Mouse (Mus musculus): Measurements from ENCODE around the gene Glis3. TPM values are rescaled to one million over a fixed set of nuclear protein-coding genes. Genes with fewer than 3 reads are reported as not detected.

Glis3 gene
- total RNA-seq (2021): 1 to 10 TPM; 6.5 to 6.7 TPM
- long read RNA-seq, experiment 1, partial matches to known transcripts: 0 of 3 reads
- long read RNA-seq, experiment 1, other reads (novel, unspliced or antisense): 2 of 3 reads
- long read RNA-seq, experiment 2, full-length matches to known transcripts: 1 of 4 reads
- long read RNA-seq, experiment 2, partial matches to known transcripts: 0 of 4 reads
- long read RNA-seq, experiment 2, other reads (novel, unspliced or antisense): 3 of 4 reads

DNA sequence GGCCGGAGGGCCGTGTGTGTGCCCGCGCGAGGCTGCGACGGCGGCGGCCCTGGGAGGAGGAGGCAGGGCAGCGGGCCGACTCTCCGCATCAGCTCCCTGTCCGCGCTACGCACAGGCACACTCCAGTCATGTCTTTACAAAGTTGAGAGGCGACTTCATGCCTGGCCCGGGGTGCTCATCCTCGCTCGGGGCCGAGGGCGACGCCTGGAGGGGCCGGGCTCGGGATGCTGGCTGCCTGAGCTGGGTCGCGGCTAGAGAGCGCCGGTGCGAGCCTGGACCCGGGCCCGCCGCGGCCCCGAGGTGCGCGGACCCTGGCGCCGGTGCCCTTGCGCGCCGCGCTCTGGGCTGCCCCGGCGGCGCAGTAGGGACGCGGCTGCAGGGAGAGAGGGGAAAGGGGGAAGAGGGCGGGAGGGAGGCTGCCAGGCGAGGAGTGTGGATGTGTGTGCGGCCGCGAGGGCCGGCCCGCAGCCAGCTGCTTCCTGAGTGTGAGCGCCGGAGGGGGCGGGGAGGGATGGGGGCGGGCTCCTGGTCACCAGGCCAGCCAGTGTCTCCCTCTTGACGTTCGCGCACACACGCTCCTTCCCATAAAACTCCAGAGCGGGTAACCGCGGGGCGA, at the start of gene Glis3:
Gene Glis3 (minus strand): TSS at position 302 of the 616 bp plus-strand sequence.
- peak; percentile 22 to 33 for DNase-seq (ENCODE audit: extremely low spot score in 1 of 2, low spot score in 2 of 2)

DNA sequence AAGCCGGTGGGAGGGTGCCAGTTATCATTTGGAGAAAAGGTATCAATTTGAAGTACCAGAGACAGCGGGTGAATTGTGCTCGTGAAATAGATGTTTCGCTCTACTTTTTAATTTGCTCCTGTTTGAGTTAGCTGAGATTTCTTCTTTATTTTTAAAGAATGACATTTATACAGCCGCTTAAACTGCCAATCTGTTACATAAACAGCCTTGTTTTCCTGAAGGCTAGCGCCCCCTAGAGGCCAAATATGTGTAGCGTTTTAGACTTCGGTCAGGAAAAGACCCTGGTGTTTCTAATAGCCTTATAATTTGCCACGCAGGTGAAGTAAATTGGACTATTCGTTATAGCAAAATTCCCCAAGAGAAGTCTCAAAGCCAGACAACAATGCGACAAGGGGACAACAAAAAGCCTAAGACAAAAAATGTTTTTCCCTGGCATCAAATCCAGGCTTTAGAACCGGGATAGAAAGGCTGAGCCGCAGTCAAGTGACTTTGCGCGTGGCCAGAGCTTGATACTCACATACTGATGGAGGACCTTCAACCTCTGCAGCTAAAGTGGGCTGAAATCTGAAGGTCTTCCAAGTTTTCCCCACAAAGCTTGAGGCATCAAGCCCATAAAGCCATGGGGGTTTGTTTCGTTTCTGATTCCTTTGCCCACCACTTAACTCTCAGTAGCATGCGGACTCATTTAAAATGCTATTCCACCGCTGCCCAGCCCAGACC, 46.4 kb upstream of the Glis3 start:
- DNase-seq (ENCODE audit: extremely low spot score in 1 of 2, low spot score in 2 of 2): peak; percentile 74 to 78
- intact Hi-C loops (cut with DNase I): loop anchor here (10.0 kb wide), 3 partner anchors 182 to 1282 kb away; no protein-coding TSS in a partner anchor
- H3K27ac ChIP-seq: peak overlapping the region; percentile 69; the same call in 1 of the 2 replicates
- peak overlapping the region; percentile 47 for H3K4me3 ChIP-seq
- peak; percentile 98 for TF ChIP-seq CTCF (IDR thresholded peaks at IDR 0.05)

More for the DNA sequence above, at the start of gene Glis3:
- TF ChIP-seq CTCF (IDR thresholded peaks at IDR 0.05): no peak
- intact Hi-C loops (cut with DNase I): no loop called here
- peak within 1 kb of the TSS; percentile 59 for H3K4me3 ChIP-seq
- H3K27ac ChIP-seq: 0 out of 2 replicates have a peak within 1 kb of the TSS, but pooled peaks have one; percentile 11

GRCm38 (mm10) chr19:28724641-28725040, 44.8 kb upstream of the Glis3 start:
- intact Hi-C loops (cut with DNase I): loop anchor here (10.0 kb wide), 3 partner anchors 180 to 1280 kb away; no protein-coding TSS in a partner anchor
- DNase-seq (ENCODE audit: extremely low spot score in 1 of 2, low spot score in 2 of 2): no peak
- H3K27ac ChIP-seq: no peak overlapping the region
- H3K4me3 ChIP-seq: no peak overlapping the region
- TF ChIP-seq CTCF (IDR thresholded peaks at IDR 0.05): no peak

GRCm38 (mm10) chr19:28722626-28723025, 42.7 kb upstream of the Glis3 start:
- no peak overlapping the region for H3K27ac ChIP-seq
- DNase-seq (ENCODE audit: extremely low spot score in 1 of 2, low spot score in 2 of 2): no peak
- intact Hi-C loops (cut with DNase I): loop anchor here (10.0 kb wide), 3 partner anchors 178 to 1278 kb away; no protein-coding TSS in a partner anchor
- no peak overlapping the region for H3K4me3 ChIP-seq
- TF ChIP-seq CTCF (IDR thresholded peaks at IDR 0.05): no peak

DNA sequence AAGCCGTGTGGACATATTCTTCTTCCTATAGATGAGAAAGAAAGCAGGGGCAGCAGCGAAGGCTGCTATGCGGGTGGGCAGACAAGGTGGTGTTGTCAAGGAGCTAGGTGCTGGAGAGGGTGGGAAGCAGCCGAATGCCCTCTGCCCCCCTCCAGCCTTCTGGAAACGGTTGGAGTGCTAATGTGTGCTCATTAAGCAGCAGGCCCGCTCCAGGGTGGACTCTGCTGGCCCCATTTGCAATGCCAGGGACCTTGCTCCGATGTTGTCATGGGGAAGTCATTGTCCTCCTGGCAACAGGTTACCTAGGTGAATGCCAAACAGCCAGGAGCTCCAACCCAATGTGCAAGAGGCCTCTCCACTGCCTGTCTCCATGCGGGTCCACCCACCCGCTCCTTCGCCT, 42.0 kb upstream of the Glis3 start:
- no peak for DNase-seq (ENCODE audit: extremely low spot score in 1 of 2, low spot score in 2 of 2)
- no peak overlapping the region for H3K4me3 ChIP-seq
- H3K27ac ChIP-seq: no peak overlapping the region
- TF ChIP-seq CTCF (IDR thresholded peaks at IDR 0.05): no peak
- intact Hi-C loops (cut with DNase I): loop anchor here (10.0 kb wide), 3 partner anchors 177 to 1277 kb away; no protein-coding TSS in a partner anchor

DNA sequence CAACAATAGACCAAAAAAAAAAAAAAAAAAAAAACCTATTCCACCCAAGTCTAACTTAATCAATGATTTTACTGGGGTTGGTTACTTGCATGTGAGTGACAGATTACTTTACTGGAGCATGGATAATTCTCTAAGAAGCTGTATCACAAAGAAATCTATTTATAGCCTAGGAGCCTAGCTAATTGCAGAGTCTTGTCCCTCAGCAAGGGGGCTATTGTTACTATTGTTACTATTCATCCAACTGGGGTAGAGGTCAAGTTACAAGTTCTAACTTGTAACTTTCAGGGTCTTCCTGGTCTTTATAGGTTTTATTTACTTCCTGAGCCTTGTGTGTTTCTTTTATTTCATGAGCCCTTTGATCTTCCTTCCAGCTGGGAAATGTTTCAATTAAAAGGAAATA, 40.1 kb upstream of the Glis3 start:
- no peak for TF ChIP-seq CTCF (IDR thresholded peaks at IDR 0.05)
- DNase-seq (ENCODE audit: extremely low spot score in 1 of 2, low spot score in 2 of 2): no peak
- intact Hi-C loops (cut with DNase I): loop anchor here (10.0 kb wide), 3 partner anchors 175 to 1275 kb away; no protein-coding TSS in a partner anchor

DNA sequence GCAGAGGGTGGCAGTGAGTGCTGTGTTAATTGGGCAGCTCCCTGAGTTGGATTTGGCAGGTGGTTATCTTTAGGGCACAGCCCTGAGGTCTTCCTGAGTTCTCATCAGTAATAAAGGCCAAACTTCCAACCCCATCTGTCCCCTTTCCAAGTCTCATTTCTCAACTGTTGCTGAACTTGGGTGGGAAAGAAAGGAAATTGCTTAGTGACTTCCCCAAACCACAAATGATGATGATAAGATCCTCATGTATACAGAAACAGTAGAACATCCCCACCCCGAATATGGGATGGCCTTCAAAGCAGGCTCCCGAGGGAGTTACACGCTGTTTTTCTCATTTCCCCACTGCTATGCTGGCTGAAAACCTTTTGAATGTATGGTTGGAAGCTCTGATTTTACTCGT, 34.8 kb upstream of the Glis3 start:
- intact Hi-C loops (cut with DNase I): no loop called here
- H3K4me3 ChIP-seq: no peak overlapping the region
- DNase-seq (ENCODE audit: extremely low spot score in 1 of 2, low spot score in 2 of 2): no peak
- TF ChIP-seq CTCF (IDR thresholded peaks at IDR 0.05): no peak
- no peak overlapping the region for H3K27ac ChIP-seq

More for the DNA sequence above, 40.1 kb upstream of the Glis3 start:
- H3K27ac ChIP-seq: no peak overlapping the region
- no peak overlapping the region for H3K4me3 ChIP-seq

DNA sequence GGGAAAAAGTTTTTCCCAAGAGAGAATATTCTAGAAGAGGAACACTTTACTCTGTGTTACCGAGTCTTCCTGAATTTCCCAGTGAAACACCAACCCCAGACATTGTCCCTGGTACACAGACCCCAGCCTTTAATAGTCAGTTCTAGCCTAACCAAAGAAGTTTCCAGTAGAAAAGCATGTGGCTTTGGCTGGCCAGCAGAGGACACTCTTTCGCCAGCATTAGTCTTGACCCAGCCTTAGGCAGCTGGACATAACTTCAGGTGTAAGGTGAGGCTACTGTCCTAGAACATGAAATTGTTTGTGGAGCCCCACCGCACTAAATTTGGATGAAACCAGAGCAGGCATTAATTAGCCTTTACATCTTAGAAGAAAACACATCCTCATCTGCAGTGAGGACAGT, 17.8 kb upstream of the Glis3 start:
- Histone ChIP-seq H3K4me3 (no peak overlapping the region), H3K27ac (no peak overlapping the region)
- no peak for DNase-seq (ENCODE audit: extremely low spot score in 1 of 2, low spot score in 2 of 2)
- TF ChIP-seq CTCF (IDR thresholded peaks at IDR 0.05): peak; percentile 39
- intact Hi-C loops (cut with DNase I): loop anchor here (2.0 kb wide), 1 partner anchor 61 kb away; no protein-coding TSS in a partner anchor

DNA sequence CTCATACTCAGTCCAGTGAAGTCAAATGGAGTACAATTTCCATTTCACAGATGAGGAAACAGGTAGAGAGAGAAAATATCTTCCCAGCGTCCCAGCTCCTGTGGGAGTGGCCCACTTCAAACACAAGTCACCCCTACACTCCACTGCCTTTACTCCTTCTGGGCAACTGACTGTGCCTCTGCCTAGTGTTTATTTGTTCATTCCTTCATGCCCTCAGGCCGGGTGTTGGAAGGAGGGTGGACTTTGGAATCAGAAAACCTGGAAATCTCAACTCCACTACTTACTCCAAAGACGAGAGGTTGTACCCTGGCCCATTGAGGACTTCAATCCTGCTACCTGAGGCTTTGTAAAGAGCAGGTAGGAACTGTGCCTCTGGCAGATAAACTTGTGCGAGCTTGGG, 6.5 kb upstream of the Glis3 start:
- intact Hi-C loops (cut with DNase I): no loop called here
- TF ChIP-seq CTCF (IDR thresholded peaks at IDR 0.05): no peak
- Histone ChIP-seq H3K27ac (no peak overlapping the region), H3K4me3 (no peak overlapping the region)
- DNase-seq (ENCODE audit: extremely low spot score in 1 of 2, low spot score in 2 of 2): no peak

GRCm38 (mm10) chr19:28685484-28685883, 5.6 kb upstream of the Glis3 start:
- no peak for DNase-seq (ENCODE audit: extremely low spot score in 1 of 2, low spot score in 2 of 2)
- no peak for TF ChIP-seq CTCF (IDR thresholded peaks at IDR 0.05)
- Histone ChIP-seq H3K27ac (no peak overlapping the region), H3K4me3 (no peak overlapping the region)
- intact Hi-C loops (cut with DNase I): no loop called here

DNA sequence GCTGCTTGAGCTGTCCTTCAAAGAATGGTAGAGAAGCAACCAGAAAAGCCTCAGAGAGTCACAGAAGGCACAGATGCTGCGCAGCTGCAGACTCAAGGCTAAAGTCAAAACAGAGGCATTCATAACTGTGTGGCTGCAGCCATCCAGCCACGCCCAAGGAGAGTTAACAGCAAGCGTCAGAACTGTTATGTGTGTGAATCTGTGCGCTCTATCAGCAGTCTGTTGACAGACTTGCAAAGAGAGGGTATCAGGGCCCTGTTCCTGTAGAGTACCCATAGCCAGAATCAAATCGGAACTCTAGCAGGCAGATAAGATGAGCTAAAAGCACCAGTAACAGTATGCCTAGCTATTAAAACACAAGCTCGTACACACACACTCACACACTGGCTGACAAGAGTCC, 4.5 kb upstream of the Glis3 start:
- H3K4me3 ChIP-seq: no peak overlapping the region
- H3K27ac ChIP-seq: no peak overlapping the region
- no peak for DNase-seq (ENCODE audit: extremely low spot score in 1 of 2, low spot score in 2 of 2)
- no peak for TF ChIP-seq CTCF (IDR thresholded peaks at IDR 0.05)
- intact Hi-C loops (cut with DNase I): no loop called here

DNA sequence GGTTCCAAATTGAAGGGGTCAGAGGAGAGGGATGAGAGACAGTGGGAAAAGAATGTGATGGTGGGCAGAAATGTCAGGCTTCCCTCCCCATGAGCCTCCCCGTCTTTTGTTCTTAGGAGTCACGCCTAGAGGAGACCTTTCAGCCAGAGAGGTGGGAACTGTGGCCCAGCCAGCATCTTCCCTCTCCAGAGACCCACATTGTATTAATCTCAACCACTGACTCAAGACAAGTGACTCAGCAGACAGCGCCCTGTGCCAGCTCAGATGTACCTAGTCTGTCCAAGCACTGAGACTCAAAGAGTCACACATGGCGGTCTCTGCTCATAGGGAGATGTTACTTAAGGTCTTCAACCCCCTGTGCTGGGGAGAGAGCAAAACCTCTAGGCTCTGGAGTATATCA, 3.5 kb upstream of the Glis3 start:
- intact Hi-C loops (cut with DNase I): no loop called here
- Histone ChIP-seq H3K4me3 (no peak overlapping the region), H3K27ac (no peak overlapping the region)
- no peak for DNase-seq (ENCODE audit: extremely low spot score in 1 of 2, low spot score in 2 of 2)
- no peak for TF ChIP-seq CTCF (IDR thresholded peaks at IDR 0.05)
